Mouse (Mus musculus): ENCODE data around the gene Stub1.
"Not testable (repeated sequence)": the region's sequence is repeated elsewhere in the genome, so short reads cannot be mapped to it uniquely, and the experiment has no call there.

Gene Stub1

GRCm38 (mm10) chr17:25833291-25833663 is at the start of gene Stub1:
TSS of gene Stub1 (minus strand) at chr17:25833404.
- DNase-seq (ENCODE audit: low read depth) = no peak

DNA sequence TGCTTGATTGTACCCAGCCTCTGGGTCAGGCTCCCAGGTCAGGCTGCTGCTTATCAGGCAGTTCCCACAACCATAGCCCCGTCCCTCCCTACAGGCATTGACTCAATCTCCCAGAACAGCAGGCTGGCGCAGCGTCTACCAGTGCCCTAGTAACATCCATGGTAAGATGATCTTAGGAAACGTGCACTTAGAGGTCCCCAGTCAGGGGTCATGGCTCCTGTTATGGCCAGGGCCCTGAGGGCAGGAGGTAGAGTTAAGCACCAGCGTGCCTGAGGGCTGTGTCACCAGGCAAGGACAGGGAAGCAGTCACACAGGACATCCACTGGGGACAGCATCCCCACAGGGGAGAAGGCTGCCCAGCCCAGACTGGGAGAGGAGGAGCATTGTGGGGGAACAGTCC is 49.1 kb upstream of the Stub1 start:
- no peak for DNase-seq (ENCODE audit: low read depth)

DNA sequence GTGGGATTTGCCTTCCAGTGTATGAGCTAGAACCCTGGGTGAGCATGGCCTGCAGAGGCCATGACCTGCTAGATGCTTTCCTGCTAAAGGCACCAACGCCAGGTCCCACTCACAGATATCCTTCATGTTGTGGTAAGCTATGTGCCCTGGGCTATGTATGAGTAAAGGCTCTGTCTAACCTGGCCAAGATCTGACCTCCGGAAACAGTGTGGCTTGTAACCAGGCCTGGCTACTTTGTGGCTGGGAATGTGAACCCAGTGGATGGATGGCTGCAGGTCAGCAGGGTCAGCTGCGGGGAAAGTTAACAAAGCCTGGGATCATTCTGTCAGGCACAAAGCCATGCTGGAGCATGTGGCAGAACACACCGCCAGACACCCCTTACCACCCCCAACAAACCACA is 48.5 kb upstream of the Stub1 start:
- no peak for DNase-seq (ENCODE audit: low read depth)

DNA sequence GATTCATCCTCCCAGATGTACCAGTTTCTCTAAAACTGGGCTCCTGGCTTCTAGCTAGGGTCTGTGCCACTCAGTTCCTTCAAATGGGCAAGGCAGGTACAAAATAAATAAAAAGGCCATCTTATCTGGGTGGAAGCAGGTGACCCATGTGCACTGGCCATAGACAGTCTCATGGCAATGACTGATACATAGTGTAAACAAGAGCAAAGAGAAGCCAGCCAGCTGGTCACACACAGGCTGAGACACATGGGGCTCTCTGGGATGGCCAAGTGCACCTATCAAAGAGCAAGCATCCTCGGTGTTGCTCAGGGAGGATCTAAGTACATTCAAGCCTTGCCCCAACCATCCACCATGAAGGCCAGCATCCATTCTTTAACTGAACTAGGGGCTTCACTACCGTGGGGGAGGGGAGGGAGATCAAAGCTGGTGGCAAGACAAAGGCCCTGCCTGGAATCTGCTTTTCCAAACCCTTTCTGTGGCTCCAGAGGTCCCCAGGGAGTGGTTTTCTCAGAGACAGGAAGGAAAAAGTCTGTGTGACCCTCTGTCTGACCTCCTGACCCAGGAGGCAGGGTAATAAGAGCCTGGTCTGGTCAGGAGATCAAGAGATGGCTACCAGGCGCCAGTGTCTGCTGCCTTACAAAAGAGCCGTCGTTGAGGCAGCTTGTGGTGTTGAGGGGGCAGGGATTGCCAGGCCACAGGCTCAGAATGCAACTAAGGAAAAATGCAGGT is 47.9 kb upstream of the Stub1 start:
- no peak for DNase-seq (ENCODE audit: low read depth)

DNA sequence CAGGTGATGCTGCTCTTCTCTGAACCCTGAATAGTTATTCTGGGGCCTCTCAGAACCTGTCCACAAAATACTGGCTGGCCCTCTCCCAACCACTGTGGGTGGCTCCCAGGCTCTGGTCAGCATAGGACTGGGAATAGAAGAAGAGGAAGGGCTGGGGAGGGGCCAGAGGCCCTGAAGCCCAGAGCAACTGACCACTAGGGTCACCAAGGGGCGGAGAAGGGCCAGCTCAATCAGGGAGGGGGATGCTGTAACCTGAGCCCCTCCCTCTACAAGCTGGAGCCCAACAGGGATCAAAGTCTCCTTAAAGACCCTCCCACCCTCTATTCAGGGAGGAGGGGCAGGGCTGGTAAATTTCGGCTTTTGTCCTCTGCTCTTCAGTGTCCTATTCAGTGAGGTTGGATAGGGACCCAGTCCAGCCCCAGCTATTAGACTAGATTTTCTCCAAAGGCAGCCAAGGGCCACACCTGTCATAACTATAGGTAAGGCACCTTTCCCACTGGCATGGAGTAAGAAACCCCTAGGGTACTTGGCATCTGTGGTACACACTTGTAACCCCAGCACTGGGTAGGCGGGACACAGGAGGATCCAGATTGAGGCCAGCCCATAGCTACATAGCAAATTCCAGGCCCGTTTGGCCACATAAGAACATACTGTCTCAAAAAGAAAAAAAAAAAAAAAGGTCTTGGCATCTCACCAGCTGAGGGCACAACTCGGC is 47.1 kb upstream of the Stub1 start, which contains the start of gene Wfikkn1:
Gene Wfikkn1, minus strand, starts transcription at position 663 of the 715 bp plus-strand sequence.
- no peak for DNase-seq (ENCODE audit: low read depth)

- no peak for DNase-seq (ENCODE audit: low read depth)
Measured at GRCm38 (mm10) chr17:25879750-25880149, 46.5 kb upstream of the Stub1 start.

GRCm38 (mm10) chr17:25879261-25879660 is 46.1 kb upstream of the Stub1 start:
- no peak for DNase-seq (ENCODE audit: low read depth)

- no peak for DNase-seq (ENCODE audit: low read depth)
Measured at GRCm38 (mm10) chr17:25878611-25879180, 45.5 kb upstream of the Stub1 start.

GRCm38 (mm10) chr17:25877741-25878610 is 44.8 kb upstream of the Stub1 start:
- DNase-seq (ENCODE audit: low read depth) = no peak

- DNase-seq (ENCODE audit: low read depth) = no peak
Measured at GRCm38 (mm10) chr17:25877025-25877424, 43.8 kb upstream of the Stub1 start.

DNA sequence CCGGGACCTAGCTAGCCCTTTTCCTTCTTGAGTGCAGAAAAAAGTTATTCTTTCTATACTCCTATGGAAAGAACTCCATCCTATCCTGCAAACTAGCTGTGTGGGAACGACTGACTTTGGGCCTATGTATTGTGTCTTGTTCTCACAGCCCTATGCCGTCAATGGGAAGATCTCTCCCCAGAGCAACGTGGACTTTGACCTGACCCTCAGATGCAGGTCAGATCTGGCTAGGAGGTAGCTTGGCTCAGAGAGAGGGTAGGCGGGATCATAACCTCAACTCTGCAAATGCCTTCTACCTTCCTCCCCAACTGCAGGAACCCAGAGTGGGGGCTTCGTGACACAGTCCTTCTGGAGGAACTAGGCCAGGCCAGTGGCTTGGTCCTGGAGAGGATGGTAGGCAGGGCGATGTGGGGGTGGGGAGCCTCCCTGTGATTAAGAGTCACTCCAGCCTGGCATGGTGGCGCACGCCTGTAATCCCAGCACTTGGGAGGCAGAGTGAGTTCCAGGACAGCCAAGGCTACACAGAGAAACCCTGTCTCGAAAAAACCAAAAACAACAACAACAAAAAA is 43.2 kb upstream of the Stub1 start:
- no peak for DNase-seq (ENCODE audit: low read depth)

DNA sequence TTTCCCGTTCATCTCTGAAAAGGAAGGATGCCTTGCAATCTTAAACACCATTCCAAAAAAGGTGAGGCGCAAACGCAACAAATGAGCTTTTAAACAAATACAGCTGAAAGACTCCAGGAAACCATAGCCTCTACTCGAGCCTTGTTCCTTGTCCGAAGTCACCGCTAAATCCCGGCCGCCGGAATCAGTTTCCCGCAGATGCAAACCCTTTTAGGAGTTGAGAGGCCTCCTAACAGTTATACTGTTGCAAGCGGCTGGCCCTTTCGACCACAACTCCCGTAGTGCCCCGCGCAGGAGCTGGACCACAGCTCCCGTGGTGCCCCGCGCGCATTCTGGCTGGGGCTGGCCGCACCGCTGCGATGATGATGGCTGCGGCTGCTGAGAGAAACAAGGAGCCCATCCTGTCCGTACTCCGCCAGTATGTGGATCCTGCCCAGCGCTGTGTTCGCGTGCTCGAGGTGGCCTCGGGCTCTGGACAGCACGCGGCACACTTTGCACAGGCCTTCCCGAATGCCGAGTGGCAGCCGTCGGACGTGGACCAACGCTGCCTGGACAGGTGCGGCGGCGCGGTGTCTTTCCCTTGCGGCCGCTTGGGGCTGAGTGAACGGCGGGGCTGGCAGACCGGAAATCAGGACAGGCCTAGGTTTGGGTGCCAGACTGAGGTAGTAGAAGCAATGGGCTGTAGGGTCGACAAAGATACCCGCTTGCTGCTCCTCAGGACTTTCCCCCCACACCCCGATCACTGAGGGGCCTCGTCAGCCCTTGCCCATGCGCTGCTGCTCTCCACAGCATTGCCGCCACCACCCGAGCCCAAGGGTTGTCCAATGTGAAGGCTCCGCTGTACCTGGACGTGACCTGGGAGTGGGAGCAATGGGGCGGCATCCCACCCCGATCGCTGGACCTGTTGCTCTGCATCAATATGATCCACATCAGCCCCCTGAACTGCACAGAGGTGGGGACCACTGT is 42.2 kb upstream of the Stub1 start:
- DNase-seq (ENCODE audit: low read depth) = peak; percentile 88

DNA sequence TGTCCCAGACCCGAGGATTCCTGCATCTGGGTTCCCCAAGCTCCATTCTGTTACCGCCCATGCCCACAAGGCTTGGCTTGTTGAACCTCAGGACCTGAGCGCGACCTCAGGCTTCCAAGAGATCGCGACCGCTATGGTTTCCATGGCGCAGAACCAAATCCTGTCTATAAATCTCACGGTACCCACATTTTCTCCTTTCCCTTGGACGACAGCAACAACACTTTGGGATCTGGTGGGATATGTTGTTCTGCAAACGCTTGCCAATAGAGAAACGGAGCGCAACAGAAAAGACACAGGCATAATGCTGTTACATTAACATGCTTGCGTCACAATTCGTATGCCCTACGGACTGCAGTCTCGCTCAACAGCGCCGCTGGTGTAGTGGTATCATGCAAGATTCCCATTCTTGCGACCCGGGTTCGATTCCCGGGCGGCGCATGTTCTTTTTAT is 41.5 kb upstream of the Stub1 start, which contains the start of gene Mettl26:
Gene Mettl26, plus strand, starts transcription at position 354 of the 450 bp plus-strand sequence.
- peak; percentile 96 for DNase-seq (ENCODE audit: low read depth)

- DNase-seq (ENCODE audit: low read depth) = no peak
Measured at GRCm38 (mm10) chr17:25874148-25874720, 41.0 kb upstream of the Stub1 start.

- no peak for DNase-seq (ENCODE audit: low read depth)
Measured at GRCm38 (mm10) chr17:25873405-25874147, 40.4 kb upstream of the Stub1 start.

DNA sequence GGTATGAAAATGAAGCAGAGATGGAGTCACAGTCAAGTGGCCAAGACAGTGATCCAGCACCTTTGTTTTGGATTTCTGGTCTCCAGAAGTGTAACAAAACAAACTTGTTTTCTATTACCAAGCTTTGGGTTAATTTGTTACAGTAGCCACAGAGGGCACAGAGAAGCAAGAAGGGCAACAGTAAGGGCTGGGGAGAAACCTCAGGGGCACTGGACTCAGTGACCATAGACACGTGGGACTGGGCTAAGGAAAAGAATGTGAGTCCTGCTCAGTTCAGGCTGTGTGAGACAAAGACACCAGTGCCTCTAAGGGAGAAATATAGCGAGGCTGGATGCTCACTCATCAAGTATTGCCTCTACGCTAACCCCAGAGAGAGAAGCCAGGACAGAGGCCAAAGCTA is 39.5 kb upstream of the Stub1 start:
- no peak for DNase-seq (ENCODE audit: low read depth)

GRCm38 (mm10) chr17:25871566-25871965 is 38.4 kb upstream of the Stub1 start:
- DNase-seq (ENCODE audit: low read depth) = not testable (repeated sequence)

DNA sequence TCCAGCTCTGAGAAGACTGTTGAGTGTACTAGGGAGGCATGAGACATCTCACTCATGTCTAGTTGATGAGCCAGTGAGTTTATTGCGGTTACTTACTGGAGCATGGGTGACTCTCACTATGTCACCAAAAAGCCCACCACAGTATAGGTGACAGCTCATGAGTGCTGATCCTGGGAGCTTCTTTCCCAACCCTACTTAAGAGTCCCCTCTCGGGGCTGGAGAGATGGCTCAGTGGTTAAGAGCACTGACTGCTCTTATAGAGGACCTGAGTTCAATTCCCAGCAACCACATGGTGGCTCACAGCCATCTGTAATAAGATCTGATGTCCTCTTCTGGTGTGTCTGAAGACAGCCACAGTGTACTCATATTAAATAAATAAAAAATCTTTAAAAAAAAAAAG is 36.8 kb upstream of the Stub1 start:
- DNase-seq (ENCODE audit: low read depth) = no peak

DNA sequence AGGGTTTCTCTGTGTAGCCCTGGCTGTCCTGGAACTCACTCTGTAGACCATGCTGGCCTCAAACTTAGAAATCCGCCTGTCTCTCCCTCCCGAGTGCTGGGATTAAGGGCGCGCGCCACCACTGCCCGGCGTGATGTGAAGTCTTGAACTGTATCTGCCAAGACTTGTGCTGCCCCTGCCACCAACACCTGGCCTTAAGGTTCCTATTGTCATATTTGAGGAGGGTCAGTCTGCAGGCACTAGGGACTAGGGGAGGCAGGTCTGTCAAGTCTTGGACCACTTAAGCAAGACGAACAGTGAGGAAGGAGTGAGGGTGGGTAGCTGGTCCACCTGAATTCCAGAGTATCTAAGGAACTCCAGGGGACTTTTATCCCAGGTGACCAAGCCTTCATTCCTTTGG is 36.3 kb upstream of the Stub1 start:
- DNase-seq (ENCODE audit: low read depth) = no peak
